Mouse (Mus musculus) c-Kit-positive CD71-negative TER-119-negative erythroid progenitor cells, embryonic 14.5 days (primary cell): ENCODE results near the gene Dcaf12l2.

Source experiments
- DNase-seq: peaks from one replicate; pipeline ENCODE4 v3.0.0-alpha.2; 2013; ENCODE audit warnings: low read depth

The Dcaf12l2 gene

GRCm38 (mm10) chrX:44367646-44368521, at the start of gene Dcaf12l2:
Gene Dcaf12l2, minus strand, starts transcription at chrX:44368342.
- no peak for DNase-seq

- no peak for DNase-seq
These were observed 879 bp downstream of the Dcaf12l2 start for GRCm38 (mm10) chrX:44367280-44367645.
